Mouse (Mus musculus) midbrain, embryonic 10.5 days (tissue): Measurements from ENCODE around the gene Odf3. TPM values are rescaled to one million over a fixed set of nuclear protein-coding genes. Genes with fewer than 3 reads are reported as not detected.

Experiments
- DNase-seq: peaks from one replicate; pipeline ENCODE4 v3.0.0-alpha.2; 2017; ENCODE audit warnings: low spot score
- H3K27ac ChIP-seq: fragments of 300-500 bp; sonication (generic); replicated peaks from 2 replicates; pipeline ENCODE4 v1.5.1; 2016; ENCODE audit warnings: mild to moderate bottlenecking
- H3K27me3 ChIP-seq: fragments of 300-500 bp; sonication (generic); 2 replicates; pipeline ENCODE4 v1.6.1; 2016; ENCODE audit warnings: low read depth, mild to moderate bottlenecking; ENCODE audit not compliant: poor library complexity, severe bottlenecking
- H3K36me3 ChIP-seq: fragments of 300-500 bp; sonication (generic); 2 replicates; pipeline ENCODE4 v1.6.1; 2016; ENCODE audit warnings: mild to moderate bottlenecking, moderate library complexity
- H3K4me1 ChIP-seq: fragments of 300-500 bp; sonication (generic); 2 replicates; pipeline ENCODE4 v1.6.1; 2016
- H3K4me3 ChIP-seq: fragments of 300-500 bp; sonication (generic); 2 replicates; pipeline ENCODE4 v1.5.1; 2016; ENCODE audit warnings: mild to moderate bottlenecking, moderate library complexity
- H3K9me3 ChIP-seq: fragments of 300-500 bp; sonication (generic); replicated peaks from 2 replicates; pipeline ENCODE4 v1.6.1; 2016; ENCODE audit warnings: mild to moderate bottlenecking
- WGBS: fragments of 180-500 bp; shearing (Covaris S2); methylation state at CpG from one replicate; pipeline ENCODE4 v1.1.7; 2016; 5-methylcytosine and 5-hydroxymethylcytosine counted together
- polyA plus RNA-seq: library from polyadenylated mRNA; unstranded; fragments of >200 nt; fragmentation: Nextera tagmentation; extraction: Ambion mirVana; gene quantifications from 2 replicates; pipeline ENCODE4 v1.2.1, GENCODE M21; 2016

Odf3 gene
- polyA plus RNA-seq = not detected in 2 replicates

DNA sequence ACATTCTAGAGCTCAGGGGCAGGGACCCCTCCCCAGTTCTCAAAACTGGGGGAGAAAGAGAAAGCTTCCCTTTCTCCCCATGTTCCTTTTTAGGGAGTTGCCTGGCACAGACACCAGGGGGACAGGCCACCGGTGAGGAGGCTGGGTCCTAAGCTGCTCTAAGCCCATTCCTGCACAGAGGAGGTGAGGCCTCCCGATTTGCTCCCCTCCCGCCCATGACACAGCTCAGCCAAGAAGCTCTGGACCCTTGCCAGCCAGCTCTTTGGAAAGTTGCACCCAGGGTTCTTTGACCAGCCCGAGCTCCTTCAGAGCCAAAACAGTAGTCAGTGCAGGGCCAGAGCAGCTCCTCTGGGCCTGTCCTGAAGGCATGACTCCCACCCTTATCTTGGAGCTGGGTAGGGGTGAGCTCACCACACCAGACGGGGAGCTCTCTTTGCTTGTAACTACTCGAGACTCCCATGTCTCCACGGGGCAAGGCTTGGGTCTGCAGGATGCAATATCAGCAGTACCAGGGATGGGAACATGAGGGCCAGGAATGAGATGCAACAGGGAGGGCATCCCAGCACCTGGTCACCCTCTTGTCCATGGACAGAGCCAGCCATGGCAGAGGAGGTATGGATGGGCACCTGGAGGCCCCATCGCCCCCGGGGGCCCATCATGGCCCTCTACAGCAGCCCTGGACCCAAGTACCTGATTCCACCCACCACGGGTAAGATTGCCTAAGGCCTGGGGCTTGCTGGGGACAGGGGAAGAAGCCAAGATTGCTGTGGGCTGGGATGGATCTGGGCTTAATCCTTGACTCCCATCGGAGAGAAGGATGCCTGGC lies at the start of gene Odf3:
Gene Odf3, plus strand, starts transcription at position 51 of the 826 bp plus-strand sequence.
- Histone ChIP-seq H3K4me3 (no peak within 1 kb of the TSS), H3K36me3 (peaks cover 18% of the 10 kb centered on the region), H3K27me3 (peaks cover 15% of the 10 kb centered on the region; the same call in 1 of the 2 replicates), H3K9me3 (no peaks in the 10 kb centered on the region), H3K27ac (no peak within 1 kb of the TSS), H3K4me1 (peaks cover 3% of the 10 kb centered on the region; the same call in 1 of the 2 replicates)
- WGBS = 75% methylated on average over 11 of the region's 11 CpGs
- no peak for DNase-seq

- 69% methylated on average over 2 of the region's 2 CpGs for WGBS
- Histone ChIP-seq H3K4me1 (no peaks in the 10 kb centered on the region), H3K27me3 (no peaks in the 10 kb centered on the region), H3K36me3 (no peaks in the 10 kb centered on the region), H3K9me3 (no peaks in the 10 kb centered on the region), H3K4me3 (no peak overlapping the region), H3K27ac (no peak overlapping the region)
- DNase-seq = no peak
These were observed 49.4 kb upstream of the Odf3 start for GRCm38 (mm10) chr7:140798212-140798611.

- whole genome bisulfite sequencing = 90% methylated on average over 6 of the region's 6 CpGs
- Histone ChIP-seq H3K27me3 (no peaks in the 10 kb centered on the region), H3K27ac (no peak overlapping the region), H3K36me3 (no peaks in the 10 kb centered on the region), H3K4me3 (no peak overlapping the region), H3K9me3 (no peaks in the 10 kb centered on the region), H3K4me1 (no peaks in the 10 kb centered on the region)
- DNase-seq = no peak
These were observed 45.0 kb upstream of the Odf3 start for GRCm38 (mm10) chr7:140802629-140803028.

DNA sequence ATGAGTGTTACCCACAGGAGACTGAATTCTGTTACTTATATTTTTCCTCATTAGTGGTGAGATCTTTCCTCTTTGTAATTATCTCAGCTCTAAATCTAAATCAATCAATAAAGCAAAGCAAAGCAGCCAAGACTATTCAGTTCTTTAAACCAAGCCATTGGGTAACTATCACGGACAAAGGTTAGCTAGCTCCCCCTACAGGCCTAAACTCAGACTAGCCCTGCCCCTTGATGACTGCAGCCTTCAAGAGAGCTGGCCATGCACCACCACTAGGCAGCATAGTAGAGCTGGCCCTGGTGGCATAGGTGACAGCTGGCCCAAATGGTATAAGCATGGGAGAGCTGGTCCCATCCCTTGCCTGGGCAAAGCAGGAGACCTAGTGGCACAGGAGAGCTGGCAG lies 41.9 kb upstream of the Odf3 start:
- no peak for DNase-seq
- Histone ChIP-seq H3K9me3 (no peaks in the 10 kb centered on the region), H3K4me1 (0 out of 2 replicates have a peak, but pooled peaks cover 3% of the 10 kb centered on the region), H3K27me3 (no peaks in the 10 kb centered on the region), H3K27ac (no peak overlapping the region), H3K36me3 (peaks cover 5% of the 10 kb centered on the region), H3K4me3 (no peak overlapping the region)
- WGBS = 18% methylated on average over 1 of the region's 1 CpGs

DNA sequence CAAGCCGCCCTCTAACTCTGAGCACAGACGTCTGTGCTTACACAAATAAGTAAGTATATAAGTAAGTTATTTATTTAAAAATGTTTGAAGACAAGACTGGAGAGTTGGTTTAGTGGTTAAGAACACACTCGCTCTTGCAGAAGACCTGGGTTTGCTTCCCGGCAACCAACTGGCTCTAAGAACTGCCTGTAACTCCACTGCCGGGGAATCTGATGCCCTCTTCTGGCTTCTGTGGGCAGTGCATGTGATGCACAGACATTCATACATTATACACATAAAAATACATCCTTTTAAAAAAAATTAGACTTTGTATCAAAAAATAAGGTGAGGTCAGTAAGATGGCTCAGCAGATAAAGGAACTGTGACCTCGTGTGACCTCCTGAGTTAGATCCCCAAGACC lies 37.1 kb upstream of the Odf3 start:
- H3K9me3 ChIP-seq = no peaks in the 10 kb centered on the region
- peaks cover 32% of the 10 kb centered on the region for H3K36me3 ChIP-seq
- no peak overlapping the region for H3K4me3 ChIP-seq
- 89% methylated on average over 6 of the region's 6 CpGs for WGBS
- no peaks in the 10 kb centered on the region for H3K27me3 ChIP-seq
- no peak overlapping the region for H3K27ac ChIP-seq
- no peak for DNase-seq
- 0 out of 2 replicates have a peak, but pooled peaks cover 3% of the 10 kb centered on the region for H3K4me1 ChIP-seq

DNA sequence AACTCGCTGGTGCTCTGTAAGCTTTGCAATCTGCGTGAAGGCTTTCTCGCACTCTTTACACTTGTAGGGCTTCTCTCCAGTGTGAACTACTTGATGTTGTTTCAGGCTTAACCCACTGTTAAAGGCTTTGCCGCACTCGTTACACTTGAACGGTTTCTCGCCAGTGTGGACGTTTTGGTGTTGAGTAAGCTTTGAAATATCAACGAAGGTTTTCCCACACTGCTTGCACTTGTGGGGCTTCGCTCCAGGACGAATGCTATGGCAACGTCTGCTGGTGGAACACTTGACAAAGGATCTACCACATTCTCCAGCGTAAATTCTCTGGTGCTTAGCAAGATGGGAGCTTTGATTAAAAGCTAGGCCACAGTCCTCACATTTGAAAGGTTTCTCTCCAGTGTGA lies 35.9 kb upstream of the Odf3 start:
- no peaks in the 10 kb centered on the region for H3K9me3 ChIP-seq
- H3K27me3 ChIP-seq = no peaks in the 10 kb centered on the region
- 84% methylated on average over 13 of the region's 13 CpGs for WGBS
- peaks cover 32% of the 10 kb centered on the region for H3K36me3 ChIP-seq
- no peak for DNase-seq
- no peak overlapping the region for H3K4me3 ChIP-seq
- H3K27ac ChIP-seq = no peak overlapping the region
- 0 out of 2 replicates have a peak, but pooled peaks cover 3% of the 10 kb centered on the region for H3K4me1 ChIP-seq

DNA sequence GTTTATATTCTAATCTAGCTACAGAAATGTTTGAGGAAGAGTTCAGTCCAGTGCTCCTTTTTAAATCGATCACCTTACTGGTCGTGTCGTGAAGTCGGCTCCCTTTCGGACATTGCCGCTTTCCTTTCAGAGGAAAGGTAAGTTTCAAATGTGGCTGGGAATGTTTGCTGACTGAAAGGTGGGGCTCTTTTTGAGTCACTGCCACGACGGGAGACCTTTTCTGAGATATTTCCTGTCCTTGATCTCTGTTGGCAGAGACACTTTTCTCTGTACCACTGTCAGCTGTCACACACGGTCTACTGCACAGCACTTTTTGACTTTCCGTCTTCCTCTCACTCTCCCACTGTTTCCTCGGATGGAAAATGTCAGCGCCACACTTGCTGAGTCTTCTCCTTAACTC lies 34.8 kb upstream of the Odf3 start:
- DNase-seq = no peak
- 0 out of 2 replicates have a peak, but pooled peaks cover 2% of the 10 kb centered on the region for H3K4me1 ChIP-seq
- WGBS = 90% methylated on average over 12 of the region's 12 CpGs
- no peaks in the 10 kb centered on the region for H3K27me3 ChIP-seq
- peaks cover 32% of the 10 kb centered on the region for H3K36me3 ChIP-seq
- H3K9me3 ChIP-seq = no peaks in the 10 kb centered on the region
- no peak overlapping the region for H3K4me3 ChIP-seq
- no peak overlapping the region for H3K27ac ChIP-seq

GRCm38 (mm10) chr7:140820173-140820572 lies 27.4 kb upstream of the Odf3 start:
- WGBS = 83% methylated on average over 4 of the region's 4 CpGs
- Histone ChIP-seq H3K4me1 (peaks cover 11% of the 10 kb centered on the region; the same call in 1 of the 2 replicates), H3K27me3 (peaks cover 6% of the 10 kb centered on the region; the same call in 1 of the 2 replicates), H3K27ac (no peak overlapping the region), H3K4me3 (no peak overlapping the region), H3K36me3 (no peaks in the 10 kb centered on the region), H3K9me3 (no peaks in the 10 kb centered on the region)
- no peak for DNase-seq

DNA sequence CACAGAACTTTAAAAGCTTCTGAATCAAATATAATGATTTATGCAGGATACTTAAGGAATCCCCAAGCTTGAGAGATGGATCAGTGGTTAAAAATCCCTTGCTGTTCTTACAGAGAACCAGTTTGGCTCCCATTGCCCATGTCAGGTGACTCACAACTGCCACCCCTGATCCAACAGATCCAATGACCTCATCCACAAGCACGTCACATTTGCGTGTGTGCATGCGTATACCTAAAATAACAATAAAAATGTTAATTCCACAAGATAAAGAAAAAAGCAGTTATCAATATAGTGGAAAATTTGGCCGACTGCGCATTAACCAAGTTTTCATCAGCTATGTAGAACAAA lies 26.3 kb upstream of the Odf3 start:
- DNase-seq = no peak
- H3K36me3 ChIP-seq = no peaks in the 10 kb centered on the region
- WGBS = 46% methylated on average over 5 of the region's 5 CpGs
- peak overlapping the region; percentile 86; the same call in 1 of the 2 replicates for H3K27ac ChIP-seq
- peaks cover 11% of the 10 kb centered on the region; the same call in 1 of the 2 replicates for H3K4me1 ChIP-seq
- no peaks in the 10 kb centered on the region for H3K9me3 ChIP-seq
- H3K4me3 ChIP-seq = peak overlapping the region; percentile 68
- peaks cover 6% of the 10 kb centered on the region; the same call in 1 of the 2 replicates for H3K27me3 ChIP-seq

GRCm38 (mm10) chr7:140821653-140822329 lies 25.8 kb upstream of the Odf3 start, which contains the start of gene Zfp941:
TSS of gene Zfp941 (minus strand) at chr7:140822178.
- WGBS = 2% methylated on average over 21 of the region's 21 CpGs
- peak within 1 kb of the TSS; percentile 68 for H3K4me3 ChIP-seq
- peak within 1 kb of the TSS; percentile 86 for H3K27ac ChIP-seq

DNA sequence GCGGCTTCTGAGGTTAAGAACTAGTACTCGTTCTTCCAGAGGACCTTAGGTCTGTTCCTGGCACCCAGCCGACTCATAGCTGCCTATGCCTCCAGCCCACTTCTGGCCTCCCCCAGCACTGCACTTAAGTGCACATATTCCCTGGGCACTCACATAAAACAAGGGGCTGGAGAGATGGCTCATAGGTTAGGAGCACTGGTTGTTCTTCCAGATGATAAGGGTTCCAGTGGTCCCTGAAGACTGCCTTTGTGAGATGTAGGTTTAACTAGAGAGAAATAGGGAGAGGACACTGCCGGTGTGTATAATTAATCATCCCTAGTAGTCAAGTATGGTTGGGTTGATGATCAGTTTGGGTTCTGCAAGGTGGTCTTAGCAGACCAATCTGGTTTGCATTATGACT lies 24.9 kb upstream of the Odf3 start:
- Histone ChIP-seq H3K27me3 (peaks cover 6% of the 10 kb centered on the region; the same call in 1 of the 2 replicates), H3K27ac (no peak overlapping the region), H3K9me3 (no peaks in the 10 kb centered on the region), H3K4me3 (no peak overlapping the region), H3K36me3 (no peaks in the 10 kb centered on the region), H3K4me1 (peaks cover 11% of the 10 kb centered on the region; the same call in 1 of the 2 replicates)
- no peak for DNase-seq
- WGBS = 90% methylated on average over 4 of the region's 4 CpGs

More at GRCm38 (mm10) chr7:140821653-140822329, 25.8 kb upstream of the Odf3 start, which contains the start of gene Zfp941:
- peaks cover 11% of the 10 kb centered on the region; the same call in 1 of the 2 replicates for H3K4me1 ChIP-seq
- H3K36me3 ChIP-seq = no peaks in the 10 kb centered on the region
- no peaks in the 10 kb centered on the region for H3K9me3 ChIP-seq
- H3K27me3 ChIP-seq = peaks cover 6% of the 10 kb centered on the region; the same call in 1 of the 2 replicates
- peak; percentile 70 for DNase-seq

DNA sequence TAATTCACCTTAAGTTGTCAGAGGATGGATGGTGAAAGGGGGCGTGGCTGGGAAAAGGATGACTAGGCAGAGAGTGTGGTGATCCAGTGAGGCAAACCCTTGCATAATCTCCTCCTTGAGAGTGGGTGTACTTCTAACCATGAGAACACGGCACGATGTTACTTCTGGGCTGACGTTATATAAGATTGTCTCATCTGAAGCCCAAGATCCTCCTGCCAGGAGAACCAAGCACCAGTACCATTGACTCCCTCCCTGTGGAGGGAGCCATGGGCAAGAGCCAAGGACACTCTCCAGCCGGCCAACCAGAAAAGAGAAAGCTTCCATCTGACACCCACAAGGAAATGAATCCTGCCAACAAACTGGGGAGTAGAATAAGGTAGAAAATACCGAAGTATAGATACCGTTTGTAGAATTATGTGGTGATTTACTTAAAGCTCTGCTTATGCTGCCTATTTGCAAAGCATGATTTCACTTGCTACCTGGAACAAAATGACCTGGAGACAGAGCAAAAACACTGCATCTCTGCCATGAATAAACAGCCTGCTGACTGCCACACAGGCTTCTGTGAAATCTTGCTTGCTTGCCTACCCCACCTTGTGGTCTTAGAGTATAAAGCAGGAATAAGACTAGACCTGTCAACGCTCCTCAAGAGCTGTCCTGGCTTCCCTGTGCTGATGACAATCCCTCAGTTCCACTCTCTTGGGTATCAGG lies 19.3 kb upstream of the Odf3 start:
- no peak for DNase-seq
- Histone ChIP-seq H3K4me3 (no peak overlapping the region), H3K4me1 (no peaks in the 10 kb centered on the region), H3K27ac (no peak overlapping the region), H3K9me3 (no peaks in the 10 kb centered on the region), H3K27me3 (no peaks in the 10 kb centered on the region), H3K36me3 (no peaks in the 10 kb centered on the region)
- 43% methylated on average over 8 of the region's 8 CpGs for WGBS
